Mouse (Mus musculus) lung, adult 2 months (tissue): Measurements from ENCODE around the gene F2rl3.

Experiments
- CTCF ChIP-seq: fragments of 200-500 bp; IDR thresholded peaks from 2 replicates; pipeline ENCODE4 v1.5.1; 2011; ENCODE audit warnings: mild to moderate bottlenecking, low read length, control low read depth; ENCODE audit not compliant: insufficient read depth
- POLR2A ChIP-seq: fragments of 200-500 bp; IDR thresholded peaks from 2 replicates; pipeline ENCODE4 v1.6.1; 2011; ENCODE audit warnings: low read depth, mild to moderate bottlenecking, control low read depth, low read length, borderline replicate concordance; ENCODE audit errors: extremely low read depth

GRCm38 (mm10) chr8:72716594-72716993, 45.1 kb upstream of the F2rl3 start:
- no peak for TF ChIP-seq CTCF
- no peak for TF ChIP-seq POLR2A
